Mouse (Mus musculus): ENCODE data around the gene Slc5a2.

Gene Slc5a2

GRCm38 (mm10) chr7:128248081-128249042 is 17.1 kb upstream of the Slc5a2 start:
- in situ Hi-C loops (cut with MboI; ENCODE audit: unreplicated experiment in 2 of 2): loop anchor here (5.0 to 10.0 kb wide), 2 partner anchors 99 to 456 kb away; no protein-coding TSS in a partner anchor

GRCm38 (mm10) chr7:128249998-128250397 is 15.5 kb upstream of the Slc5a2 start:
- in situ Hi-C loops (cut with MboI; ENCODE audit: unreplicated experiment in 2 of 2): loop anchor here (5.0 to 10.0 kb wide), 2 partner anchors 97 to 455 kb away; no protein-coding TSS in a partner anchor

- in situ Hi-C loops (cut with MboI; ENCODE audit: unreplicated experiment in 2 of 2): no loop called here
These were observed 13.5 kb upstream of the Slc5a2 start for GRCm38 (mm10) chr7:128251946-128252345.

DNA sequence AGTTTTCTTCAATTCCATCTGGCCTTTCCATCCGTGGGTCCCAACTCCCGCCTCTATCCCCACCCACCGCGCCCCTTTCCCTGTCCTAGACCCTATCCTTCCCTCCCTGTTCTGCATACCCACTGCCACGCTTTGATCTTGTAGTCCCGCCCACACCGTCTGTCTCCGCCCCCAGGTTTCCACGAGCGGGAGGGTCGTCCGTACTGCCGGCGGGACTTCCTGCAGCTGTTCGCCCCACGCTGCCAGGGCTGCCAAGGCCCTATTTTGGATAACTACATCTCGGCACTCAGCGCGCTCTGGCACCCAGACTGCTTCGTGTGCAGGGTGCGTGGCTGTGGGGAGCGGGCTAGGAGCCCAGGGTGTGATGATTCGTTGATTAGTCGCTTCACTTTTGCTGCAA is 12.8 kb upstream of the Slc5a2 start:
- in situ Hi-C loops (cut with MboI; ENCODE audit: unreplicated experiment in 2 of 2): no loop called here

DNA sequence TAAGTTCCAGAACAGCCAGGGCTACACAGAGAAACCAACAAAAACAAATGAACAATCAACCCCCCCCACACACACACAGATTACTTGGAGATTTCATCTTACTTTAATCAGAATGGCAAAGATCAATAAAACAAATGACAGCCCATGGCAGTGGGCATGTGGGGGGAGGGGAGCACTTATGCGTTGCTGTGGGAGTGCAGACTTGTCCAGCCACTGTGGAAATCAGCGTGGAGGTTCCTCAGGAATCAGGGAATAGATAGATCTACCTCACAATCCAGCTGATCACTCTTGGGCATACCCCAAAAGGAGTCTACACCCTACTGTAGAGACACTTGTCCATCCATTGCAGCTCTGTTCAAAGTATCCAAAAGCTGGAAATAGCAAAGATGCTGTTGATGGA is 10.5 kb upstream of the Slc5a2 start:
- in situ Hi-C loops (cut with MboI; ENCODE audit: unreplicated experiment in 2 of 2): no loop called here

GRCm38 (mm10) chr7:128255757-128256156 is 9.7 kb upstream of the Slc5a2 start:
- in situ Hi-C loops (cut with MboI; ENCODE audit: unreplicated experiment in 2 of 2): no loop called here

DNA sequence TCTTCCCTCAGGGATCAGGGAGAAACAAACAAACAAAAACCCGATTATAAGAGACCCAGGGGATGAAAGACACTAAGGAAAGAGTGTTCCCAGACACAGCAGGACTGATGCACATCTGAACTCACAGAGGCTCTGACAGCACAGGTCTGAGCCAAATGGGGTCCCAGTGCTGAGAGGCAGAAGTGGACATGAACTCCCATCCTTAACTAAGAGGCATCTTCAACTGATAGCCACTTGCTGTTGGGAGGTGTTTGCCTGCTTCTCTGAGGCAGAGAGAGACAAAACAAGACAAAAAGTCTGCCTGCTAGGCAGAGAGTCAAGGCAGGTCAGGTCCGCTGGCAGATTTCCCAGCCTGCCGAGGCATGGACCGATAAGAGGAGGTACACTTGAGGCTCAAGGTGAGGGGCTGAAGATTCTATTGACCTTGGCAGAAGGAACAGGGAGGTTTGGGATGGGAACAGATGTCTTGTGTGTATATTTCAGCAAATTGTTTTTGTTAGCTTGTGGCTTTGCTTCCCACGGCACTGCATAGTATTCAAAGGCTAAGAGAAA is 8.6 kb upstream of the Slc5a2 start:
- in situ Hi-C loops (cut with MboI; ENCODE audit: unreplicated experiment in 2 of 2): no loop called here

DNA sequence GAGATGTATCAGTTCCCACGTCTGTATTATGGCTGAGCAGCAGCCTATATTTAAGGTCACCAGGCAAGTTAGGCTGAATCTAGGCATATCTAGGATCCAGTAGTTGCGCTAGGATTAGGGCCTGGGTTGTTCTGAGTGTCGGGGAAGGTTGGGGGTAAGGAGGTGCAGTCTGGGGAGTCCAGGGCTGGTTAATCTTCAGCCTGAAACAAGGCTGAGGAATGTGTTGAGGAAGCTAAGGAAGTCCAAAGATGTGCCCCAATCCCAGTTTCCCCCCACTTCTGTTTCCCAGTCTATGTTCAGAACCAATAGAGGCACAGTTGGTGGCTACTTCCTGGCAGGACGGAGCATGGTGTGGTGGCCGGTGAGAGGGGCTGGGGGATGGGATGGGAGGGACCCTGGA is 599 bp downstream of the Slc5a2 start:
- in situ Hi-C loops (cut with MboI; ENCODE audit: unreplicated experiment in 2 of 2): no loop called here

GRCm38 (mm10) chr7:128267391-128267790 is 1.9 kb downstream of the Slc5a2 start:
- in situ Hi-C loops (cut with MboI; ENCODE audit: unreplicated experiment in 2 of 2): no loop called here

- in situ Hi-C loops (cut with MboI; ENCODE audit: unreplicated experiment in 2 of 2): no loop called here
These were observed 2.4 kb downstream of the Slc5a2 start for GRCm38 (mm10) chr7:128267813-128268212.

GRCm38 (mm10) chr7:128270431-128270850 is 5.0 kb downstream of the Slc5a2 start:
- in situ Hi-C loops (cut with MboI; ENCODE audit: unreplicated experiment in 2 of 2): no loop called here

GRCm38 (mm10) chr7:128271496-128271895 is 6.0 kb downstream of the Slc5a2 start:
- in situ Hi-C loops (cut with MboI; ENCODE audit: unreplicated experiment in 2 of 2): no loop called here

DNA sequence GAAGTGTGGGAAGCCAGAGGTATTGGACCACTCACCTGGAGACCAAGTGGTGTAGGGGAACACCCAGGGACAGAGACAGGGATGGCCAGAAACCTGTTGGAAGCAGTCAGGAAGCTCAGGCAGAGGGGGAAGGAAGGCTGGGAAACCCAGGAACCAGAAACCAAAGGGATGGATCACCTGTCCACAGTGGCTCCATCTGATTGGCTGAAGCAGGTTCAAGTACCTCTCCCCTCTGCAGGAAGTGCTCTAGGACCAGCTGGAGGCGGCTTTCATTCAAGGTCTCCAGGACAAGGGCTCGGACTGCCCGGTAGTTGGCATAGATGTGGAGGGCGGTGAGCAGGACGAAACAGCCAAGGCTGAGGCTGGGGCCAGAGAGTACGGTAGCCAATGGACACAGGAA is 10.6 kb downstream of the Slc5a2 start:
- in situ Hi-C loops (cut with MboI; ENCODE audit: unreplicated experiment in 2 of 2): no loop called here

GRCm38 (mm10) chr7:128279750-128280149 is 14.3 kb downstream of the Slc5a2 start:
- in situ Hi-C loops (cut with MboI; ENCODE audit: unreplicated experiment in 2 of 2): no loop called here

- in situ Hi-C loops (cut with MboI; ENCODE audit: unreplicated experiment in 2 of 2): no loop called here
These were observed 16.3 kb downstream of the Slc5a2 start for GRCm38 (mm10) chr7:128281765-128282164.

- in situ Hi-C loops (cut with MboI; ENCODE audit: unreplicated experiment in 2 of 2): no loop called here
These were observed 17.2 kb downstream of the Slc5a2 start for GRCm38 (mm10) chr7:128282532-128283244.

DNA sequence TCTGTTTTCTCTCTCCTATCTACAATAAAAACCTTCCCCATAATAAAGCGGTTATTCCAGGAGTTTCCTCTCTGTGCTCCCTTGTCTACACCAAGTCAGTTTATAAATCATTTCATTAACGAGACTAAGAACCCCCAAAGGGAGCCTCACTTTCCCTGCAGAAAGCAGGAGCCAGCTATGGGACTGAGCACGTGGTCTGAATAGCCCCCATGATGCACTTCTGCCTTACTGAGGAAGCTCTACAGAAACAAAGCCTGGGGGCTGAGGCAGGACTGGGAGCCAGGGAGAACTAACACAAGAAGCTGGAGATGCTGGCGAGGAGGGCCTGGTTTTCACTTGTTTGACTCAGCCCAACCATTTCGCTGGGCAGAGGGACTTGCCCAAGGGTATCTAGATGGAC is 18.6 kb downstream of the Slc5a2 start:
- in situ Hi-C loops (cut with MboI; ENCODE audit: unreplicated experiment in 2 of 2): no loop called here

- in situ Hi-C loops (cut with MboI; ENCODE audit: unreplicated experiment in 2 of 2): no loop called here
These were observed 19.6 kb downstream of the Slc5a2 start for GRCm38 (mm10) chr7:128285060-128285459.

DNA sequence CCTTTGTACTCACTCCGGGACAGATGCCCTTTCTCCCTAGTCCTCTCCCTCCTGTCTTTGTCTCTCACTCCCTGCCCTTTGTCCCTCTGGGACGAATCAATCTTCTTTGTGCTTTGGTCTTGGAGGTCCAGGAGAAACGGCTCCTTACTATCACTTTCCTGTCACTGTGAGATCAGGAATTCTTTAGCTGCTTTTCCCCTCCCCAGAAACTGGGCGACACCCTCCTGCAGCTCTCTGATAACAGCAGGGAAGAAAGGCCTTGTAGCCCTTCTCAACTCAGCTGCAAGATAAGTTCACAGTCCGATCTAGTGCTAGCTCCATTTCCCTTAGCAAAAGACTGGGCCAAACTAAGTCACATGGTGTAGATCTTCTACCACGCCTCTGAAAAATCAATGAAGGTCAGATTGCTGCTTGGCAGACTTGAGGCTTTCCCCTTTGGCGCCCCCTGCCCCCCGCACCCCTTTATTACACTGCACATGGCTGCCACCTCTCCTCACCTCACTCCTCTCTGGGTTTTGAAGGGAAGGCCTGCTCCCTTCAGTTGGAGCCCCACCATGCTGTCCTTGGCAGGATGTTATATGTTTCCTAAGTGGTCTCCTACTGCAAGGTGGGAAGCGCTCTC is 23.6 kb downstream of the Slc5a2 start:
- in situ Hi-C loops (cut with MboI; ENCODE audit: unreplicated experiment in 2 of 2): no loop called here

DNA sequence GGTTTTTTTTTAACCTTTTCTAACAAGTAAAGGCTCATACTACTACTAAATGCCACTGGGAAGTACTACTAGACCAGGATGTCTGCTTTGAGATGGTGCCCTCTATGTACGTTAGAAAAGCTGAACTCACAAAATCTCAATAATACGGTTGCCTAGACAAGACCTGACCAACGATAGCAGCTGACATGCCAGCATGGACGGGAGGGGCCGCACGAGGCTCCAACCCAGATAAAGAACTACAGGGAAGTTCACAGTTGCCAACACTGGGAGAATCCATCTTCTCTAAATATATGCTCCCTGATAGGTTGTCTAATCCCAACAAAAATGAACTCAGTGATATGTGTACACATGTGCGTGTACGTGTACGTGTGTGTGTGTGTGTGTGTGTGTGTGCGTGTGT is 29.3 kb downstream of the Slc5a2 start:
- in situ Hi-C loops (cut with MboI; ENCODE audit: unreplicated experiment in 2 of 2): no loop called here

GRCm38 (mm10) chr7:128296514-128296913 is 31.1 kb downstream of the Slc5a2 start:
- in situ Hi-C loops (cut with MboI; ENCODE audit: unreplicated experiment in 2 of 2): no loop called here

Measured in v-Abl transformed pro-B cells (cell line).